Mouse (Mus musculus) CH12F3 (cell line): ENCODE measurements around the gene Rasl2-9.
"Not testable (repeated sequence)": the region's sequence is repeated elsewhere in the genome, so short reads cannot be mapped to it uniquely, and the experiment has no call there.

Source experiments
- in situ Hi-C: fragments of 300-500 bp; cut with MboI; formaldehyde crosslinking; loops from 2 replicates; pipeline ENCODE4 v1.14.3; 2020; ENCODE audit warnings: low sequenced_read_pairs

Gene Rasl2-9

GRCm38 (mm10) chr7:5125549-5126406, at the start of gene Rasl2-9:
TSS of gene Rasl2-9 (minus strand) at chr7:5125950.
- in situ Hi-C loops: loop anchor here (5.0 kb wide), 1 partner anchor 43 kb away; the partner anchor contains the start of gene Epn1

- in situ Hi-C loops: not testable (repeated sequence)
Observed at GRCm38 (mm10) chr7:5149570-5149969, 23.8 kb upstream of the Rasl2-9 start, which contains the start of gene Vmn1r55. TSS of gene Vmn1r55 (minus strand) at chr7:5149670.

- in situ Hi-C loops: loop anchor here (5.0 kb wide), 1 partner anchor 43 kb away; the partner anchor contains the start of gene Epn1
Observed at GRCm38 (mm10) chr7:5125078-5125477, 672 bp downstream of the Rasl2-9 start.

GRCm38 (mm10) chr7:5116850-5117249, 8.9 kb downstream of the Rasl2-9 start, which contains the start of gene Rfpl4:
TSS of gene Rfpl4 (minus strand) at chr7:5116950.
- in situ Hi-C loops: no loop called here

- in situ Hi-C loops: no loop called here
Observed at GRCm38 (mm10) chr7:5112701-5113100, 13.0 kb downstream of the Rasl2-9 start.

GRCm38 (mm10) chr7:5109301-5109700, 16.4 kb downstream of the Rasl2-9 start:
- in situ Hi-C loops: no loop called here

- in situ Hi-C loops: no loop called here
Observed at GRCm38 (mm10) chr7:5108272-5108671, 17.5 kb downstream of the Rasl2-9 start.

GRCm38 (mm10) chr7:5102564-5102963, 23.2 kb downstream of the Rasl2-9 start:
- in situ Hi-C loops: no loop called here

GRCm38 (mm10) chr7:5101066-5101663, 24.6 kb downstream of the Rasl2-9 start:
- in situ Hi-C loops: no loop called here

- in situ Hi-C loops: no loop called here
Observed at GRCm38 (mm10) chr7:5099796-5100195, 26.0 kb downstream of the Rasl2-9 start.

GRCm38 (mm10) chr7:5098769-5099168, 27.0 kb downstream of the Rasl2-9 start:
- in situ Hi-C loops: no loop called here

- in situ Hi-C loops: no loop called here
Observed at GRCm38 (mm10) chr7:5092831-5093510, 32.8 kb downstream of the Rasl2-9 start.

- in situ Hi-C loops: no loop called here
Observed at GRCm38 (mm10) chr7:5092381-5092780, 33.4 kb downstream of the Rasl2-9 start.

GRCm38 (mm10) chr7:5091008-5091728, 34.6 kb downstream of the Rasl2-9 start:
- in situ Hi-C loops: no loop called here

- in situ Hi-C loops: no loop called here
Observed at GRCm38 (mm10) chr7:5089853-5090252, 35.9 kb downstream of the Rasl2-9 start.

GRCm38 (mm10) chr7:5087886-5088285, 37.9 kb downstream of the Rasl2-9 start:
- in situ Hi-C loops: no loop called here

GRCm38 (mm10) chr7:5086921-5087440, 38.8 kb downstream of the Rasl2-9 start:
- in situ Hi-C loops: no loop called here

- in situ Hi-C loops: no loop called here
Observed at GRCm38 (mm10) chr7:5085512-5085911, 40.2 kb downstream of the Rasl2-9 start.

- in situ Hi-C loops: loop anchor here (5.0 kb wide), 1 partner anchor 44 kb away; the partner anchor contains the start of gene Rasl2-9
Observed at GRCm38 (mm10) chr7:5083325-5084105, 42.2 kb downstream of the Rasl2-9 start.
